Mouse (Mus musculus): ENCODE measurements at regions not wholly inside any gene's neighbourhood (a gene's known extent, or its start where the extent isn't known, plus 50 kb on each side); places are given as distances from the start of the nearest gene placed in this dataset.
"Not testable (repeated sequence)": the region's sequence is repeated elsewhere in the genome, so short reads cannot be mapped to it uniquely, and the experiment has no call there.

- no peak overlapping the region for H3K27ac ChIP-seq
- no peaks in the 10 kb centered on the region for H3K36me3 ChIP-seq
- H3K9ac ChIP-seq = no peak overlapping the region
- ATAC-seq (replicated peaks; ENCODE audit: low FRiP score) = no peak
- no peaks in the 10 kb centered on the region for H3K27me3 ChIP-seq
- H3K4me3 ChIP-seq (replicated peaks) = no peak overlapping the region
- no peaks in the 10 kb centered on the region for H3K9me3 ChIP-seq (replicated peaks)
- no peak overlapping the region for H3K4me2 ChIP-seq
- WGBS = 90% methylated on average over 3 of the region's 3 CpGs
- H3K4me1 ChIP-seq = no peaks in the 10 kb centered on the region
These were observed 232.1 kb upstream of the Pex5l start for GRCm38 (mm10) chr3:33375161-33375560.

GRCm38 (mm10) chr3:33372806-33373205, 229.8 kb upstream of the Pex5l start:
- Histone ChIP-seq H3K4me3 (replicated peaks) (no peak overlapping the region), H3K4me2 (no peak overlapping the region), H3K36me3 (no peaks in the 10 kb centered on the region), H3K4me1 (no peaks in the 10 kb centered on the region), H3K9me3 (replicated peaks) (no peaks in the 10 kb centered on the region), H3K27me3 (no peaks in the 10 kb centered on the region), H3K27ac (no peak overlapping the region), H3K9ac (no peak overlapping the region)
- ATAC-seq (replicated peaks; ENCODE audit: low FRiP score) = no peak
- 65% methylated on average over 1 of the region's 1 CpGs for WGBS

GRCm38 (mm10) chr3:33363521-33363920, 220.5 kb upstream of the Pex5l start:
- 78% methylated on average over 1 of the region's 1 CpGs for WGBS
- no peak overlapping the region for H3K9ac ChIP-seq
- no peaks in the 10 kb centered on the region for H3K36me3 ChIP-seq
- H3K4me3 ChIP-seq (replicated peaks) = no peak overlapping the region
- H3K27ac ChIP-seq = no peak overlapping the region
- no peaks in the 10 kb centered on the region for H3K4me1 ChIP-seq
- no peaks in the 10 kb centered on the region for H3K27me3 ChIP-seq
- H3K4me2 ChIP-seq = no peak overlapping the region
- no peaks in the 10 kb centered on the region for H3K9me3 ChIP-seq (replicated peaks)
- ATAC-seq (replicated peaks; ENCODE audit: low FRiP score) = no peak

GRCm38 (mm10) chr3:33360030-33360429, 217.0 kb upstream of the Pex5l start:
- no peak for ATAC-seq (replicated peaks; ENCODE audit: low FRiP score)
- H3K4me2 ChIP-seq = no peak overlapping the region
- WGBS = 90% methylated on average over 2 of the region's 2 CpGs
- no peaks in the 10 kb centered on the region for H3K9me3 ChIP-seq (replicated peaks)
- H3K27me3 ChIP-seq = no peaks in the 10 kb centered on the region
- no peak overlapping the region for H3K4me3 ChIP-seq (replicated peaks)
- H3K36me3 ChIP-seq = no peaks in the 10 kb centered on the region
- H3K27ac ChIP-seq = no peak overlapping the region
- H3K9ac ChIP-seq = no peak overlapping the region
- H3K4me1 ChIP-seq = no peaks in the 10 kb centered on the region

GRCm38 (mm10) chr3:33353860-33354259, 210.8 kb upstream of the Pex5l start:
- Histone ChIP-seq H3K4me1 (no peaks in the 10 kb centered on the region), H3K9me3 (replicated peaks) (no peaks in the 10 kb centered on the region), H3K27me3 (no peaks in the 10 kb centered on the region), H3K36me3 (no peaks in the 10 kb centered on the region), H3K4me2 (no peak overlapping the region), H3K4me3 (replicated peaks) (no peak overlapping the region), H3K27ac (no peak overlapping the region), H3K9ac (no peak overlapping the region)
- 82% methylated on average over 2 of the region's 2 CpGs for WGBS
- no peak for ATAC-seq (replicated peaks; ENCODE audit: low FRiP score)

- H3K36me3 ChIP-seq = no peaks in the 10 kb centered on the region
- H3K4me2 ChIP-seq = no peak overlapping the region
- no peak overlapping the region for H3K4me3 ChIP-seq (replicated peaks)
- no peak overlapping the region for H3K27ac ChIP-seq
- no peak overlapping the region for H3K9ac ChIP-seq
- 63% methylated on average over 6 of the region's 6 CpGs for WGBS
- no peaks in the 10 kb centered on the region for H3K9me3 ChIP-seq (replicated peaks)
- ATAC-seq (replicated peaks; ENCODE audit: low FRiP score) = no peak
- H3K4me1 ChIP-seq = no peaks in the 10 kb centered on the region
- no peaks in the 10 kb centered on the region for H3K27me3 ChIP-seq
These were observed 207.9 kb upstream of the Pex5l start for GRCm38 (mm10) chr3:33350986-33351385.

GRCm38 (mm10) chr3:33334056-33334455, 191.0 kb upstream of the Pex5l start:
- H3K4me3 ChIP-seq (replicated peaks) = no peak overlapping the region
- no peak for ATAC-seq (replicated peaks; ENCODE audit: low FRiP score)
- no peak overlapping the region for H3K27ac ChIP-seq
- no peaks in the 10 kb centered on the region for H3K4me1 ChIP-seq
- H3K4me2 ChIP-seq = no peak overlapping the region
- H3K36me3 ChIP-seq = no peaks in the 10 kb centered on the region
- no peak overlapping the region for H3K9ac ChIP-seq
- H3K9me3 ChIP-seq (replicated peaks) = no peaks in the 10 kb centered on the region
- 96% methylated on average over 3 of the region's 3 CpGs for WGBS
- H3K27me3 ChIP-seq = no peaks in the 10 kb centered on the region

GRCm38 (mm10) chr3:33317691-33318090, 174.6 kb upstream of the Pex5l start:
- ATAC-seq (replicated peaks; ENCODE audit: low FRiP score); H3K4me1 ChIP-seq; H3K4me3 ChIP-seq (replicated peaks); H3K27me3 ChIP-seq; H3K4me2 ChIP-seq; H3K27ac ChIP-seq; H3K9me3 ChIP-seq (replicated peaks); H3K9ac ChIP-seq; H3K36me3 ChIP-seq: not testable (repeated sequence)
- WGBS = 83% methylated on average over 1 of the region's 1 CpGs

- WGBS = 87% methylated on average over 3 of the region's 3 CpGs
- no peak overlapping the region for H3K9ac ChIP-seq
- no peaks in the 10 kb centered on the region for H3K9me3 ChIP-seq (replicated peaks)
- no peaks in the 10 kb centered on the region for H3K27me3 ChIP-seq
- no peak overlapping the region for H3K27ac ChIP-seq
- H3K4me2 ChIP-seq = no peak overlapping the region
- ATAC-seq (replicated peaks; ENCODE audit: low FRiP score) = no peak
- H3K4me3 ChIP-seq (replicated peaks) = no peak overlapping the region
- no peaks in the 10 kb centered on the region for H3K4me1 ChIP-seq
- H3K36me3 ChIP-seq = no peaks in the 10 kb centered on the region
These were observed 169.3 kb upstream of the Pex5l start for GRCm38 (mm10) chr3:33312230-33312825.

GRCm38 (mm10) chr3:33308212-33308611, 165.2 kb upstream of the Pex5l start:
- WGBS = 30% methylated on average over 2 of the region's 2 CpGs
- no peak; the same call in 1 of the 2 replicates for ATAC-seq (replicated peaks; ENCODE audit: low FRiP score)
- Histone ChIP-seq H3K27ac (no peak overlapping the region), H3K27me3 (no peaks in the 10 kb centered on the region), H3K4me3 (replicated peaks) (no peak overlapping the region), H3K36me3 (no peaks in the 10 kb centered on the region), H3K9ac (no peak overlapping the region), H3K9me3 (replicated peaks) (no peaks in the 10 kb centered on the region), H3K4me2 (no peak overlapping the region), H3K4me1 (no peaks in the 10 kb centered on the region)

- H3K27me3 ChIP-seq = no peaks in the 10 kb centered on the region
These were observed 163.1 kb upstream of the Pex5l start for GRCm38 (mm10) chr3:33306169-33306568.

GRCm38 (mm10) chr3:33305756-33306155, 162.7 kb upstream of the Pex5l start:
- H3K9me3 ChIP-seq (replicated peaks) = no peaks in the 10 kb centered on the region
- no peak overlapping the region for H3K9ac ChIP-seq
- no peaks in the 10 kb centered on the region for H3K27me3 ChIP-seq
- no peak overlapping the region for H3K4me3 ChIP-seq (replicated peaks)
- H3K27ac ChIP-seq = no peak overlapping the region
- no peaks in the 10 kb centered on the region for H3K4me1 ChIP-seq
- no peak overlapping the region for H3K4me2 ChIP-seq
- 80% methylated on average over 2 of the region's 2 CpGs for WGBS
- ATAC-seq (replicated peaks; ENCODE audit: low FRiP score) = no peak
- no peaks in the 10 kb centered on the region for H3K36me3 ChIP-seq

More at GRCm38 (mm10) chr3:33306169-33306568, 163.1 kb upstream of the Pex5l start:
- H3K4me3 ChIP-seq (replicated peaks) = no peak overlapping the region
- no peak overlapping the region for H3K27ac ChIP-seq
- no peaks in the 10 kb centered on the region for H3K9me3 ChIP-seq (replicated peaks)
- H3K9ac ChIP-seq = no peak overlapping the region
- H3K4me1 ChIP-seq = no peaks in the 10 kb centered on the region
- no peak overlapping the region for H3K4me2 ChIP-seq
- no peak for ATAC-seq (replicated peaks; ENCODE audit: low FRiP score)
- H3K36me3 ChIP-seq = no peaks in the 10 kb centered on the region

- no peak overlapping the region for H3K4me2 ChIP-seq
- H3K9ac ChIP-seq = no peak overlapping the region
- 62% methylated on average over 2 of the region's 2 CpGs for WGBS
- H3K9me3 ChIP-seq (replicated peaks) = no peaks in the 10 kb centered on the region
- no peaks in the 10 kb centered on the region for H3K27me3 ChIP-seq
- H3K27ac ChIP-seq = no peak overlapping the region
- ATAC-seq (replicated peaks; ENCODE audit: low FRiP score) = no peak
- H3K4me3 ChIP-seq (replicated peaks) = no peak overlapping the region
- H3K4me1 ChIP-seq = no peaks in the 10 kb centered on the region
- no peaks in the 10 kb centered on the region for H3K36me3 ChIP-seq
These were observed 119.8 kb upstream of the Pex5l start for GRCm38 (mm10) chr3:33262797-33263196.
